Mouse (Mus musculus): ENCODE results near the gene Gm9821. TPM values are rescaled to one million over a fixed set of nuclear protein-coding genes. Genes with fewer than 3 reads are reported as not detected.
A peak's percentile ranks its signal among the peaks of the same experiment; 100 is the strongest.

Gene Gm9821
- total RNA-seq (2012; rRNA removed) (0.85 and 1.2 TPM in 2 replicates), polyA plus RNA-seq (2012; ENCODE audit: insufficient read depth in 1 of 2, insufficient read length in 2 of 2, low read depth in 1 of 2, low replicate concordance in 2 of 2, missing spikeins in 1 of 2) (10 to 100 TPM in 1 of 2 experiments, not detected in 1; 22.7 TPM)

- no peak for TF ChIP-seq MAX (IDR thresholded peaks at IDR 0.05; ENCODE audit: low read length)
- no peak for DNase-seq (ENCODE audit: low read depth, low spot score)
- Histone ChIP-seq H3K4me3 (ENCODE audit: control insufficient read depth in 1 of 2, insufficient read depth in 1 of 2, low read depth in 2 of 2, low read length in 2 of 2) (no peak within 1 kb of the TSS), H3K27ac (ENCODE audit: control insufficient read depth, low read depth, low read length) (no peak within 1 kb of the TSS), H3K4me1 (ENCODE audit: control insufficient read depth in 1 of 2, insufficient read depth in 2 of 2, low read length in 2 of 2) (peaks cover 7 to 27% of the 10 kb centered on the region in 2 experiments; a peak in 3 of 4 replicates), H3K79me2 (ENCODE audit: control insufficient read depth, insufficient read depth, low read length, poor library complexity) (peaks cover 38% of the 10 kb centered on the region), H3K36me3 (ENCODE audit: control insufficient read depth in 1 of 2, insufficient read depth in 2 of 2, low read length in 2 of 2) (peaks cover 5 to 19% of the 10 kb centered on the region in 2 experiments), H3K27me3 (ENCODE audit: control insufficient read depth in 1 of 2, insufficient read depth in 2 of 2, low read length in 2 of 2) (no peaks in the 10 kb centered on the region), H3K9me3 (replicated peaks; ENCODE audit: insufficient read depth, low read length) (no peaks in the 10 kb centered on the region), H3K9ac (ENCODE audit: control insufficient read depth, low read depth, low read length, poor library complexity, severe bottlenecking) (no peak within 1 kb of the TSS)
Observed at GRCm38 (mm10) chr2:91945483-91945882, at the start of gene Gm9821. Gene Gm9821 (plus strand): TSS chr2:91945703.

GRCm38 (mm10) chr2:91897968-91898367 is 47.5 kb upstream of the Gm9821 start:
- Histone ChIP-seq H3K4me1 (ENCODE audit: control insufficient read depth in 1 of 2, insufficient read depth in 2 of 2, low read length in 2 of 2) (no peaks in the 10 kb centered on the region), H3K9me3 (replicated peaks; ENCODE audit: insufficient read depth, low read length) (no peaks in the 10 kb centered on the region), H3K36me3 (ENCODE audit: control insufficient read depth in 1 of 2, insufficient read depth in 2 of 2, low read length in 2 of 2) (peaks cover 0 to 11% of the 10 kb centered on the region in 2 experiments; a peak in 2 of 4 replicates), H3K4me3 (ENCODE audit: control insufficient read depth in 1 of 2, insufficient read depth in 1 of 2, low read depth in 2 of 2, low read length in 2 of 2) (no peak overlapping the region), H3K79me2 (ENCODE audit: control insufficient read depth, insufficient read depth, low read length, poor library complexity) (no peaks in the 10 kb centered on the region), H3K27ac (ENCODE audit: control insufficient read depth, low read depth, low read length) (no peak overlapping the region), H3K27me3 (ENCODE audit: control insufficient read depth in 1 of 2, insufficient read depth in 2 of 2, low read length in 2 of 2) (no peaks in the 10 kb centered on the region), H3K9ac (ENCODE audit: control insufficient read depth, low read depth, low read length, poor library complexity, severe bottlenecking) (no peak overlapping the region)
- DNase-seq (ENCODE audit: low read depth, low spot score): peak; percentile 25
- TF ChIP-seq MAFK (IDR thresholded peaks at IDR 0.05; ENCODE audit: borderline replicate concordance, low read depth, low read length): no peak
- no peak for TF ChIP-seq CHD1 (IDR thresholded peaks at IDR 0.05; ENCODE audit: low read depth, low read length)
- no peak for TF ChIP-seq EP300 (IDR thresholded peaks at IDR 0.05; ENCODE audit: low read depth in 1 of 2, low read length in 2 of 2)
- no peak for TF ChIP-seq POLR2A (IDR thresholded peaks at IDR 0.05; ENCODE audit: control insufficient read depth in 1 of 2, insufficient read depth in 1 of 2, low read depth in 1 of 2, low read length in 2 of 2, poor library complexity in 1 of 2)
- TF ChIP-seq BHLHE40 (IDR thresholded peaks at IDR 0.05; ENCODE audit: borderline replicate concordance, low read depth, low read length): no peak

- Histone ChIP-seq H3K9me3 (replicated peaks; ENCODE audit: insufficient read depth, low read length) (no peaks in the 10 kb centered on the region), H3K27ac (ENCODE audit: control insufficient read depth, low read depth, low read length) (no peak overlapping the region)
- TF ChIP-seq ZMIZ1 (IDR thresholded peaks at IDR 0.05; ENCODE audit: low read depth, low read length) (no peak), MYC (IDR thresholded peaks at IDR 0.05; ENCODE audit: low read depth, low read length) (no peak), UBTF (IDR thresholded peaks at IDR 0.05; ENCODE audit: borderline replicate concordance, insufficient read depth, low read depth, low read length) (no peak), ELF1 (IDR thresholded peaks at IDR 0.05; ENCODE audit: low read depth, low read length) (no peak), ZNF384 (IDR thresholded peaks at IDR 0.05; ENCODE audit: low read depth, low read length) (no peak), RAD21 (IDR thresholded peaks at IDR 0.05; ENCODE audit: low read depth, low read length) (no peak)
Observed at GRCm38 (mm10) chr2:91899141-91899540, 46.4 kb upstream of the Gm9821 start.

More at GRCm38 (mm10) chr2:91899141-91899540, 46.4 kb upstream of the Gm9821 start:
- Histone ChIP-seq H3K4me1 (ENCODE audit: control insufficient read depth in 1 of 2, insufficient read depth in 2 of 2, low read length in 2 of 2) (no peaks in the 10 kb centered on the region), H3K9ac (ENCODE audit: control insufficient read depth, low read depth, low read length, poor library complexity, severe bottlenecking) (no peak overlapping the region), H3K36me3 (ENCODE audit: control insufficient read depth in 1 of 2, insufficient read depth in 2 of 2, low read length in 2 of 2) (peaks cover 0 to 12% of the 10 kb centered on the region in 2 experiments; a peak in 2 of 4 replicates), H3K4me3 (ENCODE audit: control insufficient read depth in 1 of 2, insufficient read depth in 1 of 2, low read depth in 2 of 2, low read length in 2 of 2) (no peak overlapping the region), H3K79me2 (ENCODE audit: control insufficient read depth, insufficient read depth, low read length, poor library complexity) (no peaks in the 10 kb centered on the region), H3K27me3 (ENCODE audit: control insufficient read depth in 1 of 2, insufficient read depth in 2 of 2, low read length in 2 of 2) (no peaks in the 10 kb centered on the region)
- no peak for DNase-seq (ENCODE audit: low read depth, low spot score)

Data from MEL (cell line).